Mouse (Mus musculus) testis, adult 2 months (tissue): Measurements from ENCODE around the gene Ncln.

Experiments used
- CTCF ChIP-seq: fragments of 200-500 bp; IDR thresholded peaks from 2 replicates; pipeline ENCODE4 v1.5.1; 2012; ENCODE audit warnings: low read depth, mild to moderate bottlenecking, inconsistent platforms, low read length, moderate library complexity; ENCODE audit not compliant: control insufficient read depth, insufficient read depth, insufficient replicate concordance
- POLR2A ChIP-seq: fragments of 200-500 bp; IDR thresholded peaks from 2 replicates; pipeline ENCODE4 v1.6.1; 2012; ENCODE audit warnings: low read depth, mild to moderate bottlenecking, inconsistent platforms, low read length, moderate library complexity; ENCODE audit not compliant: control insufficient read depth

GRCm38 (mm10) chr10:81495151-81495550 is 1.0 kb downstream of the Ncln start:
- TF ChIP-seq CTCF (no peak), POLR2A (no peak)
